Mouse (Mus musculus): ENCODE measurements around the gene 9130230L23Rik.
A peak's percentile ranks its signal among the peaks of the same experiment; 100 is the strongest.

9130230L23Rik gene

DNA sequence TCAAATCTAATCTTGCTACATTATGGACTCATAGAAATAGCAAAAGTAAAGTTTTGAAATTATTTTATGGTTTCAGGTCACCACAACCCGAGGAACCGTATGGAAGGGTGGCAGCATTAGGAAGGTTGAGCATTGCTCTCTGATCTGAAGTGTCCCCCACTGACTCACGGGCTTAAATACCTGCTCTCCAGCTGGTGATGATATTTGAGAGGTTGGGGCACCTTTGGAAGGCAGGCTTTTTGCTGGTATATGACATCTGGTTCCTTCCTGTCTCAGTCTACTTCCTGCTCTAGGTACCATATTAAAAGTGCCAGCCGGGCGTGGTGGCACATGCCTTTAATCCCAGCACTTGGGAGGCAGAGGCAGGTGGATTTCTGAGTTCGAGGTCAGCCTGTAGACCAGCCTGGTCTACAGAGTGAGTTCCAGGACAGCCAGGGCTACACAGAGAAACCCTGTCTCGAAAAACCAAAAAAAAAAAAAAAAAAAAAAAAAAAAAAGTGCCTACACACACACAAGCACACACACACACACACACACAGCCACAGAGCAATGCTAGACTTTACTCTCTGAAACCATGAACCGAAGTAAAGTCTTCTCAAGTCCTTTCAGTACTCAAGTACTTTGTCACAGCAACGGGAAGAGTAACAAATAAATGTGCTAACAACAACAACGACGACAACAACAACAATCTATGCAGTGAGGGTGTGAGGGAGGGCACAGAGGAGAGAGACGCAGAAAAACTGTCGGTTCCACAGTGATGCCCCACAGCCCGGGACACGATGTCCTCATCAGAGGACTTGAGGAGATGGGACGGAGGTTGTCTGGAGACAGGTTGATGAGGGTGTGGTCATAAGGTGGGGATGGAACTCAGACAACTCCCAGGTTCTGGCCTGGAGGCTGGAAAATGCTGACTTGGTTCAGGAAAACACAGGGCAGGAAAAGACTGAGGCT is 49.7 kb downstream of the 9130230L23Rik start:
- no peak for DNase-seq

DNA sequence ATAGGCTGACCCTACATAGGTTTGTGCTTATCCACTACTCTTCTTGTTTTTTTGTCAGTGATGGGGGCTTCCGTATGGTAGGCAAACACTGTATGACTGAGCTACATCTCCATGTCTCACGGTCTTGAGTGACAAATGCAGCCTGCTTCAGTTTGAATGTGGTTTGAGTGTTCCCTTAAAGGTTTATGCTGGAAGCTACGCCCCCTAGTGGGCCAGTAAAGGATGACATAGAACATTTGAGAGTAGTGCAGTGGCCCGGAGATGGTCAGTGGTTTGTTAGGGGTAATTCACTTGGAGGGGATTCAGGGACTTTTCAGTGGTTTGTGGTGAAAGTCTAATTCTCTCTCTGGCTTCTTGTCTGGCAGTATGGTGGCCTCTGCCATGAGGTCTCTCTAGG is 52.6 kb downstream of the 9130230L23Rik start:
- no peak for DNase-seq

DNA sequence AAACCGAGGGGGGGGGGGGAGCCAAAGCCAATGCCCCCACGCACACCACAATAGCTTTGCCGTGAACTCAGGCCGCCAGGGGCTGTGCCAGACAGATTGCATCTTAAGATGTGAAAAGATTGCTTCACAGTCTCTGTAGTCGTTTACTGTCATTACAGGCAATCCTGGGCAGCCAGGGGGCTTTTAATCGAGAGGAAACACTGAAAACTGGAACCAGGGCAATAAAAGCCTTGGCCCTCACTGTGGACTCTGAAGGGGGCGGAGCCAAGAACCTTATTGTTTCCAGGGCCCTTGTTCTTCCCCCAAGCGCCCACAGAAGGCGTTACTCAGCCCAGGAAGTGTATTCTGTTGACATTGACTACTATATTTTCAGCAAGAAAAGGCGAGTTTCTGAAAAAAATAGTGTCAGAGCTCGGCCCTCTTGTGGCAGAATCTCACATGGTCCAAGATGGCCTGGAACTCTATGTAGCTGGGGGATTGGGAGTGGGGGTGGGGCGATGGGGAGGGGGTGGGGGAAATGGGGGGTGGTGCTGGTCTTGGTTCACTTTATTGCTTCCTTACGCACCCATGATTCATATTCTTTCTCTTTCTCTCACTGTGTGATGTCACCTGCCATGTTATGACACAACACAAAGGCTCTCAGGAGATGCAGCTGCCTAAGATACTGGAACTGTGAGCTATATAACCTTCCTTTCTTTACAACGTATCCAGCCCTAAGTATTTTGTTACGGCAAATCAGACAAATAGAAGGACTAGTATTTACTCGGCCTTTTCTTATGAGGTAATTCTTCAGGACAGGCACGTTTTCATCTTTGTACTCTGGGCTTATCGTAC is 53.2 kb downstream of the 9130230L23Rik start:
- DNase-seq = peak; percentile 25

DNA sequence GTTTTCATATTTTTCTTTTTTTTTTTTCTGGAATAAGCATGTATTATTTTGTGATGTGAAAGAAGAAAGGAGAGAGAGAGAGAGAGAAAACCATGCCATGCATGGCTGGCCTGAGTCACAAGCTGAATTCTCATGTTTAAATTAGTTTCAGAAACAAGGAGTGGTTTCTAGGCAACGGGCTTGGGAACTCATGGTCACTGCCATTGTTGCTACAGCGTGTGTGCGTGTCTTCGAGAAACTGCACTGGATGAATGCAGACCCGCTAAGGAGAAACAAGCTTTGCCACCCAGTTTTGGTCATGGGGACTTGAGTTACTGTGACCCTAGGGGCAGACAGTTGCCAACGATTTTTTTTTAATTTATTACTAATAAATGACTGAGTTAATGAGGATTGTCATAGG is 53.8 kb downstream of the 9130230L23Rik start:
- peak; percentile 24 for DNase-seq

DNA sequence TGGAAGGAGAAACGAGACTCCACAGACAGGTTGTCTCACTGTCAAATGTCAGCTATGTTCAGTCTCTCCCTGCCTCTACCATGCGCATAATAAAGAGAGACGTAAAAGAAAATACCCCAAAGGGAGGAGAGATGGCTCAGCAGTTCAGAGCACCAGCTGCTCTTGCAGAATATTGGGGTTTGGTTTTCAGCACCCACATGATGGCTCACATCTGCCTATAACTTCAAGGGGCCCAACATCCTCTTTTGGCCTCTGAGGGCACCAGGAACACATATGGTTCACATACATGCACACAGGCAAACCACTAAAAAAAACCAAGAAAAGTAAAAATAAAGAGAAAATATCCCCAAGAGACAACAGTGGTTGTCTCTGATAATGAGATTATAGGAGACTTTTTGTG is 54.3 kb downstream of the 9130230L23Rik start:
- DNase-seq = no peak

DNA sequence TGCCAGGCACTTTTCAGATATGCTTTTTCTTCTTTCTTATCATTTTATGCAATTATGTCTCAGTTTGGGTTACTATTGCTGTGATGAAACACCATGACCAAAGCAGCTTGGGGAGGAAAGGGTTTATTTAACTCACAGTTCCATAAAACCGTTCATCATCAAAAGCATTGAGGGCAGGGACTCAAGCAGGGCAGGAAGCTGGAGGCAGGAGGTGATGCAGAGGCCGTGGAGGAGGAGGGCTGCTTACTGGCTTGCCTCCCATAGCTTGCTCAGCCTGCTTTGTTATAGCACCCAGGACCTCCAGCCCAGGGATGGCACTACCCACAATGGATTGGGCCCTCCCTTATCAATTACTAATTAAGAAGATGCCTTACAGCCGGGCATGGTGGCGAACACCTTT is 62.9 kb downstream of the 9130230L23Rik start:
- DNase-seq = no peak

DNA sequence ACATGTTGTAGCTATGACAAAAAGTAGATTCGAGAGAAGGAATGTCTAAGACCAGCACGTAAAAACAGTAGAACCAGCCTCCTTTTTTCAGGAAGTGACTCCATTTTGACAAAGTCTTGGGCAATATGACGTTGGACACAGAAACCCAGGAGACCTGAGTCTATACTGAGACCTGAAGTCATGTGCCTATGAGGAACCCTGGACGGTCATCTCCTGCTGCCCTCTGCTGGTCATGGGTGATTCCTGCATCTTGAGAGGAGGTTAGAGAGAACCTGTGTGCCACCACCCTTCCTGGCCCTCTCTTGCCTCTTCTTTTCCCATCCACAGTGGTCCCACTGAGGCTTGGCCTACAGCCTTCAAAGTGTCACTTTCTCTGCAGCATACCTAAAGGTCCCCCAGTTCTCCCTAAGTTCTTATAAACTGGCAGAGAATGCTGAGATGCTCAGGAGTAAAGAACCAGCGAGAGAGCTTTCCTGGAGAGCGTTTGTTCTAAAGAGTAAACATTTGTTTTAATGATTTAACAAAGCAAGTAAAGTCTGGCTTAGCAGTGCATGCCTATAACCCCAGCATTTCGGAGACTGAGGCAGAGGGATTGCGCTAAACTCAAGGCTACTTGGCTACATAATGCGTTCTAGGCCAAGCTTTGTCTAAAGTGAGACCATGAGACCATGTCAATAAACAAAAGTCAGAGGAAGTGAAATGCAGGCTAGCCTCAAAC is 65.9 kb downstream of the 9130230L23Rik start:
- DNase-seq = peak; percentile 89

DNA sequence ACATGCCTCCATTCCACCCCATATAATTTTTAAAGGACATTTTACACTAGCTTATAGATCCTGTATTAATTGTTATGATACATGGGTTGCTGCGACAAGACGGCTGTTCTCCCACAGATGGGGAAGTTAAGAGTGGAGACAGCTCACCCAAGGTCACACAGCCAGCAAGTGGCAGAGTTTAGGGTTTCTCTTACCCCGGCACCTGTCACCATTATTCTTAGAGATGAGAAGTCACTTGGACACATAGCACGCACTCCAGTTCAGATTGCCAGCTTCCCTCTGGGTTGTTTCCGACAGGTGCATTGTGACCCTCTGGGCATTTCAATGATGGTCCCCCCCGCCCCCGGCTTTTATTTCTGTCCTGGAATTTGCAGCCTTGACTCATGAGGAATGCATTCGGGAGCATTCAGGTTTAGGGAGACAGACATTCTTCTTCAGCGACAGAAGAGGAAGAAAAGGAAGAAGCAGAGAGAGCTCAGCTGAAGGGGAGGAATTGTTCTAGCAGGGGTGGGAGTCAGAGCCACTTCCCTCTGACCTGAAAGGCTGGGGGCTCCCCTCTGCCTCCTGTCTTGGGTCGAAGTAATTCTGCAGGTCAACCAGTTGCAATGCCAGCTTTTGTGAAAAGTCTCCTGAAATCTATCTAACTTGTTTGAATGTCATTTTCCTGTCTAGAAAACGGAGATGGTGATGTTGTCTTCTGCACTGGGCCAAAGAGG is 66.9 kb downstream of the 9130230L23Rik start:
- no peak for DNase-seq

DNA sequence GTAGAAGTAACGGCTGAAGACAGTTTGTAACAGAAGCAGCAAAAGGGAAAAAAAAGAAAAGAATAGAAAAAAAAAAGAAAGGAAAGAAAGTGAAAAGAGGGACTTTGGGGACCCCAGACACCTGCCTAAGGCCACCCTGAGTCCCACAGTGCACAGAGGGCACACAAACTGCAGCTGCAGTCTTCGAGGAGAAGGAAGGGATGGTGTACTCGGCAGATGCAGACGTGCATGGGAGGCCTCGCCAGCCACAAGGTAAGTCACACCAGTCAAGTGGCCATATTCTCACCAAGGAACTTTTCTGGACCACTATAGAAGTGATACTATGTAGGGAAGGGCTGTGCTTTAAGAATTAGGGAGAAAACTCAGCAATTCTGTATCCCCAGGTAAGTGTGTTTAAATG is 69.3 kb downstream of the 9130230L23Rik start, which contains the start of gene Chrna9:
TSS of gene Chrna9 (plus strand) at position 139 of the 400 bp plus-strand sequence.
- DNase-seq = no peak

DNA sequence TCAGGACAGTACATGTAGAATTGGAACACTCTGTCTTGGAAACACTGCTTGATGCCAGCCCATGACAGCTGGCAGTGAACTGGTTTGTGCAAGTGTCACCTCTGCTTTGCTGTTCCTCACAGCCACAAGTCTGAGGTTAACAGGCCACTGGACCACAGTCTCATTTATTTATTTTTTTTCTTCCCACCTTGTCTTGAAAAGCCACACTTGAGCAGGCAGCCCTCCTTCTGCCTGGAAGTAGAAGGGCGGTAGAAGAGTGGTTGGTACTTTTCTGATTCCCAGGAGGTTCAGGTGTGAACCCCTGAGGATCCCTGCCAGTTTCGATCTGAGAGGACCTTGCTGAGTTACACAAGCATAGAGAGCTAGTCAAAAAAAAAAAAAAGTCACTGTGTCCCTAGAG is 70.3 kb downstream of the 9130230L23Rik start:
- DNase-seq = no peak

DNA sequence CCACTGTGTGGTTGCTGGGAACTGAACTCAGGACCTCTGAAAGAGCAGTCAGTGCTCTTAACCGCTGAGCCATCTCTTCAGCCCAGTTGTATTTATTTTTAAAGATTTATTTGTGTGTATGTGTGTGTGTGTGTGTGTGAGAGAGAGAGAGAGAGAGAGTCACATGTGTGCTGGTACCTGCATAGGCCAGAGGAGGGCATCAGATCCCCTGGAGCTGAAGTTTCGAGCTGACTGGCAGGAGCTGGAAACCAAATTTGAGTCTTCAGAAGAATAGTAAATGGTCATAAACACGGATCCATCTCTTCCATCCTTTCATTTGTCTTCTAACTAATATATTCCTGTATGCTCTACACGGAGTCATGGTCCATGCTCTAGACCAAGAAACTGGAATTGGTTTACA is 70.8 kb downstream of the 9130230L23Rik start:
- no peak for DNase-seq

DNA sequence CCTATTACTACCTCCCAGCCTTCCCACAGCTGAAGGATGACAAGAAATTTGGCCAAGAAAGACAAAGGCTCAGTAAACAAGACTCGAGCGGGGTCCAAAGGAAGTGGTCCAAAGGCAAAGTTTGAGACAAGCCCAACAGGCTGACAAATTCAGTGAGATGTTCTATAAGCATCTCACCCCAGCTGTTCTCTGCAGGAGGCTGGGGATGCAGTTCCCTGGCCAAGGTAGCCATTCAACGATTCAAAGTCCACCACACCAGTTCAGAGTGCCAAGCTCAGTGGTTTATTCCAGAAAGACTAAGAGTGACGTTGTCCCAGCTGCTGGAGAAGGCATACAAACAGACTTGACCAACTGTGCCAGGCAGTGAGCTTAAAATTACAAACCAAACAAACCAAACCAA is 73.9 kb downstream of the 9130230L23Rik start:
- no peak for DNase-seq

All from kidney, postnatal 10 days (tissue).